Mouse (Mus musculus) liver, postnatal 0 days (tissue): Measurements from ENCODE around the gene Dhcr24.

Experiments
- CTCF ChIP-seq: sonication (generic); IDR thresholded peaks from 2 replicates; pipeline ENCODE4 v1.5.1; 2016; ENCODE audit warnings: antibody characterized with exemption, low read depth
- EP300 ChIP-seq: IDR thresholded peaks from 2 replicates; pipeline ENCODE4 v1.6.1; 2016; ENCODE audit warnings: antibody characterized with exemption, low read depth, mild to moderate bottlenecking

DNA sequence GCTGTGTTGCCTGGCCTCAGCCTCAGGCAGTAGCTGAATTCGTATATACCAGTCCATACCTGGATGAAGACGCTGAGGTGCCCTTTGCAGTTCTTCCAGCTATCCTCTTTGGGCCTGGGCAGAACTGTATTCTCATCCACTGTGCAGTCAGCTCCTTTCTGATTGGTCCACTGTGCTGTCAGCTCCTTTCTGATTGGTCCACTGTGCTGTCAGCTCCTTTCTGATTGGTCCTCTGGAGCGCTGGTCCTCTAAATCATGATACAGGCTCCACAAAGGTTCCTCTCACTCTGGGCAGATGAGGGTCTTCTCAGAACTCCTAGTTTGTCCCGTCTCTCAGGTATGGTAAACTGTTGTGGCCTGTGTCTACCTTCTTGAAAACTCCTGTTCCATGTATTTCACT lies 8.8 kb downstream of the Dhcr24 start:
- TF ChIP-seq CTCF = no peak
- no peak for TF ChIP-seq EP300
